Mouse (Mus musculus): Measurements from ENCODE around the gene Gsdmc4.
"Not testable (repeated sequence)": the region's sequence is repeated elsewhere in the genome, so short reads cannot be mapped to it uniquely, and the experiment has no call there.

Gsdmc4 gene

GRCm38 (mm10) chr15:63912197-63912596 is at the start of gene Gsdmc4:
Gene Gsdmc4 (minus strand): TSS chr15:63912297.
- not testable (repeated sequence) for DNase-seq

- no peak for DNase-seq
These were observed 48.4 kb upstream of the Gsdmc4 start for GRCm38 (mm10) chr15:63960542-63960941.

GRCm38 (mm10) chr15:63957553-63957952 is 45.5 kb upstream of the Gsdmc4 start:
- DNase-seq, result no peak

- DNase-seq, result no peak
These were observed 41.2 kb upstream of the Gsdmc4 start for GRCm38 (mm10) chr15:63953256-63953655.

- no peak for DNase-seq
These were observed 29.1 kb upstream of the Gsdmc4 start for GRCm38 (mm10) chr15:63941221-63941620.

- DNase-seq, result no peak
These were observed 20.6 kb upstream of the Gsdmc4 start for GRCm38 (mm10) chr15:63932656-63933055.

- no peak for DNase-seq
These were observed 19.3 kb upstream of the Gsdmc4 start for GRCm38 (mm10) chr15:63931404-63931803.

- no peak for DNase-seq
These were observed 18.3 kb upstream of the Gsdmc4 start for GRCm38 (mm10) chr15:63930107-63931041.

- no peak for DNase-seq
These were observed 14.1 kb upstream of the Gsdmc4 start for GRCm38 (mm10) chr15:63926201-63926600.

- no peak for DNase-seq
These were observed 12.4 kb upstream of the Gsdmc4 start for GRCm38 (mm10) chr15:63924484-63924883.

GRCm38 (mm10) chr15:63921618-63922017 is 9.5 kb upstream of the Gsdmc4 start:
- not testable (repeated sequence) for DNase-seq

- not testable (repeated sequence) for DNase-seq
These were observed 7.6 kb upstream of the Gsdmc4 start for GRCm38 (mm10) chr15:63919728-63920127.

GRCm38 (mm10) chr15:63916584-63916983 is 4.5 kb upstream of the Gsdmc4 start:
- not testable (repeated sequence) for DNase-seq

- DNase-seq, result not testable (repeated sequence)
These were observed 2.2 kb downstream of the Gsdmc4 start for GRCm38 (mm10) chr15:63909896-63910295.

GRCm38 (mm10) chr15:63895560-63896353 is 16.3 kb downstream of the Gsdmc4 start:
- DNase-seq, result peak; percentile 25

GRCm38 (mm10) chr15:63888440-63888839 is 23.7 kb downstream of the Gsdmc4 start:
- not testable (repeated sequence) for DNase-seq

GRCm38 (mm10) chr15:63887949-63888348 is 24.1 kb downstream of the Gsdmc4 start:
- DNase-seq, result not testable (repeated sequence)

- not testable (repeated sequence) for DNase-seq
These were observed 33.6 kb downstream of the Gsdmc4 start, which contains the start of gene Gsdmc3 for GRCm38 (mm10) chr15:63878458-63878857. Gene Gsdmc3 (minus strand): TSS chr15:63878558.

- not testable (repeated sequence) for DNase-seq
These were observed 35.9 kb downstream of the Gsdmc4 start for GRCm38 (mm10) chr15:63876160-63876559.

GRCm38 (mm10) chr15:63861965-63862364 is 50.1 kb downstream of the Gsdmc4 start:
- DNase-seq, result not testable (repeated sequence)

Data from kidney, adult 18-20 months (tissue).